Mouse (Mus musculus) skeletal muscle tissue, postnatal 0 days (tissue): ENCODE data around the gene Epb41. TPM values are rescaled to one million over a fixed set of nuclear protein-coding genes. Genes with fewer than 3 reads are reported as not detected.

ENCODE experiments used
- microRNA-seq, 2 experiments: library from miRNA; unstranded; fragments of <30 nt; microRNA quantifications; one replicate each; pipeline ENCODE4; 2016
- polyA plus RNA-seq: library from polyadenylated mRNA; unstranded; fragments of >200 nt; fragmentation: Nextera tagmentation; extraction: Ambion mirVana; gene quantifications from 2 replicates; pipeline ENCODE4 v1.2.1, GENCODE M21; 2015

Epb41 gene
- polyA plus RNA-seq: 8.5 and 11.2 TPM in 2 replicates

GRCm38 (mm10) chr4:132074933-132075769 is at the start of gene Epb41:
Epb41 (minus strand) TSS chr4:132075321.

GRCm38 (mm10) chr4:132074077-132074932 is 816 bp downstream of the Epb41 start, which contains the start of gene Gm10300:
Gm10300 (plus strand) TSS chr4:132074697.

GRCm38 (mm10) chr4:131921461-131922346 is 153.4 kb downstream of the Epb41 start, which contains the start of gene Tmem200b:
Tmem200b (plus strand) TSS chr4:131921771.

Small RNA genes lying within 50 kb of the gene (microRNA-seq; reads per million reads assigned to microRNA genes)
- gene Gm27445: 0 reads per million in 2 experiments

Other genes with a start within 250 kb of the Epb41 start
- 0.58 and 0.61 TPM in 2 replicates for gene Ptpru, start 237.0 kb downstream of the Epb41 start, polyA plus RNA-seq
- gene Mecr, start 231.9 kb downstream of the Epb41 start, polyA plus RNA-seq: 26.2 and 32.2 TPM in 2 replicates
- gene Srsf4, start 201.7 kb downstream of the Epb41 start, polyA plus RNA-seq: 40.9 and 42.8 TPM in 2 replicates
- gene Tmem200b, start 153.6 kb downstream of the Epb41 start, polyA plus RNA-seq: 1.0 and 1.5 TPM in 2 replicates
- 0.16 TPM in 1 of 2 replicates, not detected in the other for gene Gm10300, start 624 bp downstream of the Epb41 start, polyA plus RNA-seq
- gene Oprd1, start 69.2 kb upstream of the Epb41 start, polyA plus RNA-seq: 0.04 and 0.07 TPM in 2 replicates
- 43.1 and 43.5 TPM in 2 replicates for gene Ythdf2, start 137.0 kb upstream of the Epb41 start, polyA plus RNA-seq
- gene Gmeb1, start 186.3 kb upstream of the Epb41 start, polyA plus RNA-seq: 13.6 and 14.6 TPM in 2 replicates
- gene Taf12, start 199.1 kb upstream of the Epb41 start, polyA plus RNA-seq: 31.2 and 34.5 TPM in 2 replicates
- 1.4 and 1.8 TPM in 2 replicates for gene Rab42, start 228.1 kb upstream of the Epb41 start, polyA plus RNA-seq